Mouse (Mus musculus): ENCODE data around the gene Atp9a. TPM values are rescaled to one million over a fixed set of nuclear protein-coding genes. Genes with fewer than 3 reads are reported as not detected.
A peak's percentile ranks its signal among the peaks of the same experiment; 100 is the strongest.

The Atp9a gene
- total RNA-seq, 2 experiments from 2014 or later = 0.04 to 0.18 TPM

- ATAC-seq (ENCODE audit: poor library complexity, severe bottlenecking) = no peak
Measured at GRCm38 (mm10) chr2:168648171-168648570, 94.0 kb downstream of the Atp9a start.

DNA sequence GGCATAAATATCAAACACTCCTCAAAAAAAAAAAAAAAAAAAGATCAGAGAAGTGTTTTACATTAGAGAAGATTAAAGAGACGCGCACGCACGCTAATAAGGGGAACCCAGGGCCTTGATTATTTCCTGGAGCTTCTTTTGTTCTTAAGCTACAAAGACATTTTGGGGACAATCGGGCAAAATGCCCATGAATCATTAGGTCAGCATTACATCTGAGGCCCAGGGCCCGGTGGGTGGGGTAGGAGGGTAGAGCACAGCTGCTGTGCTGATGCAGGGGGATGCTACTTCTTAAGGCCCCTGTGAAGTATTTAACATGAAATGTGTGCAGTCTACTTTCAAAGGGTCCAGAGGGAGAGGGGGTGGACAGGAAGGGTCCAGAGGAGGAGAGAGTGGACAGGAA, 97.4 kb downstream of the Atp9a start:
- no peak for ATAC-seq (ENCODE audit: poor library complexity, severe bottlenecking)

GRCm38 (mm10) chr2:168643524-168644177, 98.6 kb downstream of the Atp9a start:
- no peak for ATAC-seq (ENCODE audit: poor library complexity, severe bottlenecking)

DNA sequence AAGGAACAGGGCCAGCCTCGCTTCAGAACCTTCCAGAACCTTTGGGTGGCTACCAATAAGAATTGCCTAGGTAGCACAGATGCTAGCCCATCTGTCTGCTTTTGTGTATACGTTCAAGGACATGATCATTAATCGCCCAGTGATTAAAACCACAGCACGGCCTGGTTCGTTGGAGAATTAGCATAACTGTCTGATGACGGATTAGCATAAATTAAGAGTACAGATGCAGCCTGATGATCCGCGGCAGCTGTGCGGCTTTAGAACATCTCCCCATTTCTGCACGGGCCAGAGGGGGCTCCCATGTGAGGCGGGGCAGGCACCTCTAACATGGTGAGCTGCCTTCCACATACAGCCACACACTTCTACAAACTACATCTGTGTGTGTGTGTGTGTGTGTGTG, 100.0 kb downstream of the Atp9a start:
- ATAC-seq (ENCODE audit: poor library complexity, severe bottlenecking) = no peak

DNA sequence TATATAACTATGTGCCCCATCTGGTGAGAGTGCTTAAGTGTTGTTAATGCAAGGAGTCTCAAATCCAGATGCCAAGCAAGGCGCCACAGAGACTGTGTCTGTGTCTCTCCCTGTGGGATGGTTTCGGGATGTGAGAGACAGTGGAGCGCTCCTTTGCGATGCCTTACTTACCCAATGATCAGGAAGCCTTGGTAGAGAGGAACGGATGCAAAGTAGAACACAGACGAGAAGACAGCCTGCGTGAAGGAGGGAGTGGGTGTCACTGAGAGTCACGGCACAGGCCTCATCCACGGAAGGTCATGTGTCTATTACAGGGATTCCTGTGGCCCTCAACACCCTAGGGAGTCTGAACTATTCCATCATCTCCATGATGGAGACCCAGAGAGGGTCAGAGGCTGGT, 101.7 kb downstream of the Atp9a start:
- ATAC-seq (ENCODE audit: poor library complexity, severe bottlenecking) = no peak

DNA sequence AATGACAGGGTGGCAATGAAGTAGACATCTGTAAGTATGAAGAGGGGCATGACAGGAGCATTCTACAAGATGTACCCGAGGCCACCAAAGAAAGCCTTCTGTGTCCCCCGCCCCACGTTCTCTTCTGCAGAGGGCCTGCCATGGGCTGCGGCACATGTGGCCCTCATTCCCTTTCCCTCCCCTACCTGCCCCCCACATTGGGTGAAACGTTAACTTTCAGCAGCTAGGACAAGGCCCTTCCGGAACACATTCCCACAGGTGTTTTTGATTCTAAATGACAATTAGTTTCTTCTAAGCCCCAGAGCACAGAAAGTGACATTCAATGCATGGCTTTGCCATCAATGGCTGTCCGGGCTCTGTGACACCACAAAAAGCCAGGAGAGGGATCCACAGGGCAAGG, 107.3 kb downstream of the Atp9a start:
- ATAC-seq (ENCODE audit: poor library complexity, severe bottlenecking) = no peak

- ATAC-seq (ENCODE audit: poor library complexity, severe bottlenecking) = no peak
Measured at GRCm38 (mm10) chr2:168633301-168633816, 108.8 kb downstream of the Atp9a start.

DNA sequence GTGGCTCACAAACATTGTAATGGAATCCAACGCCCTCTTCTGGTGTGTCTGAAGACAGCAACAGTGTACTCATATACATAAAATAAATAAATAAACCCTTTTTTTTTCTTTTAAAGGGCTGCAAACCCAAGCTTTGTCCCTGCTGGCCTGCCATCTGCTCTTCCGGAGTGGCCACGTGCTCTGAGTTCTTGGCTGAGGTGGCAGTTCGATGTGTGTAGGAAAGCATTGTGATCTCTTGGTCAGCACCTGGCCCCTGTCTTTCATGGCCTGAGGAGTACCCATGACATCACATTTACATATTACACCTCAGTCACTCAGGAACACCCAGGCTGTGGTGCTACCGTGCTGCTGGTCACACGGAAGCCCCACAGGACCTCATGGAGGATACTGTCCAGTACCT, 109.7 kb downstream of the Atp9a start:
- no peak for ATAC-seq (ENCODE audit: poor library complexity, severe bottlenecking)

DNA sequence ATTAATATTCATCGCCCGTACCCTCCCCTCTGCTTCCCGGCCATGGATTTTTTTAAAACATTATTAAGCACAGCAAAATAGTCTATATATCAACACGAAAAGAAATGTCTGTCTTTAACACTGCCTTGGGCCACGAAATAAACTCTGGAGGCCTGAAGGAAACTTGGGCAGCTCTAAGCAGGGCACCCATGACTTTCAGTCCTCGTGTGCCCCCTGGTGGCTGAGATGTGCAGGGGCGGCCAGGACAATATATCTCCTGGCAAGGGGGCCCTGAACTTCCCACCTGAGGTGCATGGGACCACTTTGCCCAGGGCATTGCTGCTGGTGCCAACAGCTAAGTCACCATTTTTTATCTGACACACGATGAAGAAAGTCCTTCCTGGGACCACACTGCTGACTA, 113.4 kb downstream of the Atp9a start:
- peak; percentile 82 for ATAC-seq (ENCODE audit: poor library complexity, severe bottlenecking)

GRCm38 (mm10) chr2:168627829-168628770, 114.1 kb downstream of the Atp9a start:
- no peak for ATAC-seq (ENCODE audit: poor library complexity, severe bottlenecking)

DNA sequence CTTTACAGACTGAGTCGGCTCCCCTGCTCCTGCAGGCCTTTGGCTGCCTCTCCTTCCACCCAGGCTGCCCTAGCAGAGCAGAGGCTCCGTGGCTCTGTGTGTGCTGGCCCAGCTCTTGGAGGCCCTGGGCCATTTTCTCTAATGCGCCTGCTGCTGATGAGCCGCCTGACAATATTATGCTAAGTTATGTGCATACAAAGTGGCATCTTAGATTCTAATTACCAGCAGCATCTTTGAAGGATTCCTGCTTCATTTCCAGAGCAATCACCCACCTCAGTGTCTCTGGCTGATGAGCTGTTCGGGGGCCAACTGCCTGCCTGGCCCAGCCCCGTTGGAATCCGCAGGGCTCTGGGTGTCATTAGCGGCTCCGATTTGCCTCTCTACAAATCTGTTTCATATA, 115.8 kb downstream of the Atp9a start:
- ATAC-seq (ENCODE audit: poor library complexity, severe bottlenecking) = no peak

DNA sequence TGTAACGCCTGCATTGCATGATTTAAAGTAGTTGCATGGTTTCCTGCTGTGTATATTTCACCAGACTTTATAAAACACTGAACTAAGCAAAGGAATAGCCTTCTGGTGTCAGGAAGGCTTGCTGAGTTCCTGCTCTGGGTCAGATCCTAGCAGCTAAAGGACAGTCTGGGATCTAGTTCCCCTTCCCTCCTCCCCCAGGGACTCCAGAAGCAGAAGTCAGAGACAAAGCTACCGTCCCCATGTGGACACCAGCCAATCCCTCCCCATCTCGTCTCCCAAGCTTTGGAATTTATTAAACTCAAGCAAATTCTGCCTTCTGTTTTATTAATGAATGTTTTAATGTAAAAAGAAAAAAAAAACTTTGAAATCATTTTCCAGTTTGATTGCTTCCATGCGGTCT, 117.1 kb downstream of the Atp9a start:
- ATAC-seq (ENCODE audit: poor library complexity, severe bottlenecking) = no peak

DNA sequence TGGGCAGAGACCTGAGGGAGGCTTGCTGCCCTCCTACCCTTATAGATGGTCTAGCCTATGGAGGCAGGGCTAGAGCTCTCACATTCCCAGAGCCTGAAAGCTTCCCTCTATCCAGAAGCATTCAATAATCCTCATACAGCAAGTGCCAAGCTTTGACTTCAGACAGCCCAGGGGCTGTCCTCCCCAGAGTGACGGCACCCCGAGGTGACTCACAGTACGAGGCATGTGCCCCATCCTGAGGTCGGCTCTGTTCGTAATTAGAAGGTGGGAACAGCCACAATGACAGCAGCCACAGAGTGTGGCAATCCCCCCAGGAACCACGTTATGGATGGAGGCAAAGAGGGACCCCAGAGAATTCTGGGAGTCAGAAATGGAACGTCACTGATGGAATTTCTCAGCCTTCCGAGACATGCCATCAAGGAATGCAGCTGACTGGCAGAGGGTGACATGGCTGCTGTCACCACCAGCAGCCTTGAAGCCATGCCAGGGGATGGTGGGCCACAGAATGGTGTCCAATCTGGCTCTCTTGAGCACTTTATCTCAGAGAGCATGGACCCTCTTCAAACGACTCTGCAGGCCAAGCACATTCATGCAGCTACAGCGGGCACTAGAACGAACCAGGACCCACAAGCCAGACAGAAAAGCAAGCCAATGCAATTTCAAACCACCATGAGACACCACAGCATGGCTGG, 121.0 kb downstream of the Atp9a start:
- no peak for ATAC-seq (ENCODE audit: poor library complexity, severe bottlenecking)

DNA sequence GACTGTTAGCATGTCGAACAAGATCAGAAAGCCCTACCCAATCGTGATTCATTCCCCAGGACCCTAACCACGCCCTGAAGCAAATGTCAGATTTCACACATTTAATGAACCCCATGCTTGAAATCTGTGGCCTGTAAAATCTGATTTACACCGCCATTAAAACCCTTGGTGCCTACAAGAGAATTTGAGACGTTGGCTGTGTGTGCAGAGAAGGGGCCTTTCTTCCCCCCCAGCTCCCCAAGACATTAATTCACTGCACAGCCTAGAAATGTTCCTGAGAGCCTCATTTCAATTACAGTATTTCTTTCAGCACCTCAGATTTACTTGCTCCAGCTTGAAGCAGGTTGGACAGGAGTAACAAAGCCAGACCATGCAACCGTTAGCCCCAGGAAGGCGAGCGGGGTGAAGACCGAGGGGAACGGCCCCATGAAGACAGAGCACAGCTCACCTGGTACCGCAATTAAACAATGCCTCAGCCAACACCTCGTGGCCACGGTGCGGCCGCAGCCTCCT, 123.9 kb downstream of the Atp9a start:
- no peak for ATAC-seq (ENCODE audit: poor library complexity, severe bottlenecking)

DNA sequence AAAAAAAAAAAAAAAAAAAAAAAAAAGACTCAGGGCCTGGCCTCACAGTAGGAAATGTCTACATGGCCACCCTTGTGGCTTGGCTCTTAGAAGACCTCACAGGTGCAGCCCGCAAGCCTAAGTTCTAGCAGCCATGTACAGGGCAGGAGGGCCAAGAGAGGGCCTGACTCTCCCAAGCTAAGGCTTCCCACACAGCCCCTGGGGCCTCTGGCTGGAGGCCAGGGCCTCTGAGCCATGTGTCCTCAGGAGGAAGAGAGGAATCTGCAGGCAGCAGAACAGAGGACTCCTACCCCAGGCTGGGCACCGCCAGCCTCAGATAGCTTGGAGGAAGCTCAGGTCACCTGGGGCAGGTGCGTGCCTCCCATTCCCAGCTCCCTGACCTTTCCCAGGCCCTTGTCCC, 127.0 kb downstream of the Atp9a start:
- no peak for ATAC-seq (ENCODE audit: poor library complexity, severe bottlenecking)

DNA sequence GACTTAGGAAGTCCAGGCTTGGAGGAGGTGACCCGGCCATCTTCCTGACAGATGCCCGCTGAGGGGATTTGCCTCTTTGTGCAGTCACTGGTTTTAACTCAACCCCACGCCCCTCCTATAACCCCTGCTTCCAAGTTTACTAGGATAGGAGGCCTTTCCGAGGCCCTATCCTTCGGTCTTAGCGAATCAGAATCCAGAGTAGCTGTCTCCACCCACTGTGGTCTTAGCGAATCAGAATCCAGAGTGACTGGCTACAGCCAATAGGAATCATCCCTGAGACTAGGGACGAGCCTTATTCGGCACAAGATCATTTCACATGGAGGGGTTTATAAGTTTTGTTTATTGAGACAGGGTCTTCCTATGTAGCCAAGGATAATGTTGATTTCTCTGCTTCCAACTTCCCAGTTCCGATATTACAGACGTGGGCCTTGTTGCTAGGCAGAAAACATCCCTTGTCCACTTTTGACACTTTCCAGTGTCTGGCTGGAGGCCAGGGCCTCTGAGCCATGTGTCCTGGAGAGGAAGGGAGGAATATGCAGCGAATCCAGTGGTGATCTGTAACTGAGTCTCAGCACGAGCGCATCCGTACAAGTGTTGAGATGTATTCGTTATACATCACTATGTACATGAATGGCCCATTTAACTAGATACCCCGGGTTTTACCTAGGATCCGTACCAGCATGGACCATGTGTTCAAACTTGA, 127.9 kb downstream of the Atp9a start:
- ATAC-seq (ENCODE audit: poor library complexity, severe bottlenecking) = no peak

DNA sequence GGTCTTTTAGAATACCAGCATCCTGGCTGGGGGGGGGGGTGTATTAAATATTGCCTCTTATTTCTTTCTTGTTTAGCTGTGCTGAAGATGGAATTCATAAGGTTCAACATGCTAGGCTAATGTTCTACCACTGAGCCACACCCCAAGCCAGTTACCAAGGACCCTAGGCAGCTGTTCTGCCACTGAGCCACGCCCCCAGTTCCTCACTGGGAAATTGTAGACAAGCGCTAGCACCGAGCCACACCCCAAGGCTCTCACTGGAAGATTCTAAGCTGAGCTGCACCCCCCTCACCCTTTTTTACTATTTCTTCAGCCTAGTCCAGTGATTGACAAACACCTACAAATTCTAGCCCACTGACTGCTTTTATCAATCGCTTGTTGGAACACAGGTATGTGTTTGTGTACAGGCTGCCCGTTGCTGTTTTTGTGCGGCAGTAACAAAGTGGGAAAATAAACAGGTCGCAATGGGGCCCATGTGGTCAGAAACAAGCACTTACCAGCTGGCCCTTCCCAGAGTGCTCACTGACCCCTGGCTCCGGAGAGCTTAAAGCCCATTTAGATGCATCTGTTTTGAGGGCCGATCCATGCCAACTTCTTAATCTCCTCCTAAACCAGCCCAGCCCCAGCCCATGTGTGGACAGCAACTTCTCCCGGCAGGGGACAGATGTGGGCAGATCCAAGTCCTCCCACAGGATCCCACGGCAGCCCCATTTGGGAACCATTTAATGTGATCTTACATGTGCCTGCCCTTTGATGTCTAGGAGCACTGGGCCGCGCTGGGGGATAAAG, 128.9 kb downstream of the Atp9a start:
- no peak for ATAC-seq (ENCODE audit: poor library complexity, severe bottlenecking)

- ATAC-seq (ENCODE audit: poor library complexity, severe bottlenecking) = no peak
Measured at GRCm38 (mm10) chr2:168610941-168611340, 131.3 kb downstream of the Atp9a start.

- ATAC-seq (ENCODE audit: poor library complexity, severe bottlenecking) = no peak
Measured at GRCm38 (mm10) chr2:168609653-168610248, 132.5 kb downstream of the Atp9a start.
